Mouse (Mus musculus) hindbrain, embryonic 16.5 days (tissue): ENCODE results near the gene AU018091. TPM values are rescaled to one million over a fixed set of nuclear protein-coding genes. Genes with fewer than 3 reads are reported as not detected.

Experiments
- ATAC-seq: fragments of 200-750 bp; cut with Nextera tagmentation; 2 replicates; pipeline ENCODE4 v1.8.0; 2017; ENCODE audit warnings: moderate TSS enrichment, moderate library complexity
- H3K27ac ChIP-seq: fragments of 300-500 bp; sonication (generic); 2 replicates; pipeline ENCODE4 v1.5.1; 2014; ENCODE audit warnings: low read depth, mild to moderate bottlenecking, control low read depth, low read length, moderate library complexity
- H3K27me3 ChIP-seq: fragments of 300-500 bp; sonication (generic); replicated peaks from 2 replicates; pipeline ENCODE4 v1.6.1; 2014; ENCODE audit warnings: low read length; ENCODE audit not compliant: control insufficient read depth, insufficient read depth
- H3K36me3 ChIP-seq: fragments of 300-500 bp; sonication (generic); 2 replicates; pipeline ENCODE4 v1.6.1; 2014; ENCODE audit warnings: mild to moderate bottlenecking, low read length, moderate library complexity, mixed read lengths; ENCODE audit not compliant: control insufficient read depth, insufficient read depth
- H3K4me1 ChIP-seq: fragments of 300-500 bp; sonication (generic); 2 replicates; pipeline ENCODE4 v1.6.1; 2014; ENCODE audit warnings: low read depth, low read length; ENCODE audit not compliant: control insufficient read depth, insufficient read depth
- H3K4me2 ChIP-seq: fragments of 300-500 bp; sonication (generic); 2 replicates; pipeline ENCODE4 v1.6.1; 2014; ENCODE audit warnings: mild to moderate bottlenecking, low read length, control low read depth, moderate library complexity
- H3K4me3 ChIP-seq: fragments of 300-500 bp; sonication (generic); 2 replicates; pipeline ENCODE4 v1.5.1; 2014; ENCODE audit warnings: mild to moderate bottlenecking, low read length, control low read depth, moderate library complexity
- H3K9ac ChIP-seq: fragments of 300-500 bp; sonication (generic); 2 replicates; pipeline ENCODE4 v1.6.1; 2014; ENCODE audit warnings: low read depth, mild to moderate bottlenecking, control low read depth, low read length, moderate library complexity
- H3K9me3 ChIP-seq: fragments of 300-500 bp; sonication (generic); 2 replicates; pipeline ENCODE4 v1.6.1; 2014; ENCODE audit warnings: mild to moderate bottlenecking, low read length, moderate library complexity; ENCODE audit not compliant: control insufficient read depth
- WGBS: fragments of 180-500 bp; shearing (Covaris S2); extraction: QIAGEN DNeasy Blood & Tissue Kit; methylation state at CpG from one replicate; pipeline ENCODE4 v1.1.7; 2014; 5-methylcytosine and 5-hydroxymethylcytosine counted together
- polyA plus RNA-seq: library from polyadenylated mRNA; unstranded; fragments of >200 nt; fragmentation: Nextera tagmentation; extraction: Ambion mirVana; gene quantifications from 2 replicates; pipeline ENCODE4 v1.2.1, GENCODE M21; 2015

Gene AU018091
- polyA plus RNA-seq = not detected in 2 replicates

DNA sequence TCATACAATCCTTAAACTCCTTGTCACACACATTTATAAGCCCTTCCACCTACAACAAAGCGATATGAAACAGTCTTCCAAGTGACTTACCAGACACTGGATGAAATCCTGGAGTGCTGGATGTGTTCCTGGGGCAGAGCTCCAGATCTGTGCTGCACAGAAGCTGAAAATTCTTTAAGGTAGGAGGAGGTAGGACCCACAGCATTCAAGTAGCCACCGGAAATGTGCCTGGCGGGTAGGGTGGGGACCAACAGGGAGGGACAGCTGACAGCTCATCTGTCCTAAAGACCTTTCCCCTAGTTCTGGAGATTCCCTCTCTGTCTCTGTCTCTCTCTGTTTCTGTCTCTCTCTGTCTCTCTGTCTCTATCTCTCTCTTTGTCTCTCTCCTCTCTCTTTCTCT lies at the start of gene AU018091:
Gene AU018091 (minus strand): TSS at position 279 of the 400 bp plus-strand sequence.
- H3K9ac ChIP-seq = no peak within 1 kb of the TSS
- no peak within 1 kb of the TSS for H3K4me3 ChIP-seq
- no peak within 1 kb of the TSS for H3K27ac ChIP-seq
- 80% methylated on average over 3 of the region's 3 CpGs for WGBS
- H3K4me1 ChIP-seq = no peaks in the 10 kb centered on the region
- no peak within 1 kb of the TSS for H3K4me2 ChIP-seq
- H3K36me3 ChIP-seq = no peaks in the 10 kb centered on the region
- H3K9me3 ChIP-seq = no peaks in the 10 kb centered on the region; the same call in 1 of the 2 replicates
- no peak for ATAC-seq
- H3K27me3 ChIP-seq = no peaks in the 10 kb centered on the region

DNA sequence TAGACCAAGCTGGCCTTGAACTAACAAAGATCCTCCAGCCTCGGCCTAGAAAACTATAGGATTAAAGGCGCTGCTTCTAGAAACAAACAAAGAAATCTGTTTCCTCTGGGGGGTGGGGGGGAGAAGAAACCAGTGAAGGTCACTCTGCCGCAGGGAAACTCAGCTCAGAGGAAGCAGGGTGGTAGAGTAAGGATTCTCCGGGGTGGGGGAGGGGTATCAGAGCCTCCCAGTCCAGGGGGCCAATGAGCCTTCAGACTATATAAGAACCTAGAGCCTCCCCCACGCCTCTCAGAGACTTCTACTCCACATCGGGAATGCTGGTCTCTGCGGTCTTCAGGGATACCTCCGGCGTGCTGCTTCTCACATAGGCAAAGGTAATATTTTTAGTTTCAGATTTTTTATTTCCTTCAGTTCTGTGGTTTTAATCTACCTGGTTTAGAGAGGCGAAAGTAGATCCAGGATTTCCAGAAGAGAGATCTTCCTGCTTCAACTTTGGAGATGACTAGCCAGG lies 48.6 kb upstream of the AU018091 start:
- H3K4me3 ChIP-seq = no peak overlapping the region
- no peaks in the 10 kb centered on the region for H3K9me3 ChIP-seq
- no peak overlapping the region for H3K27ac ChIP-seq
- H3K4me2 ChIP-seq = no peak overlapping the region
- peaks cover 15% of the 10 kb centered on the region for H3K27me3 ChIP-seq
- no peaks in the 10 kb centered on the region for H3K36me3 ChIP-seq
- H3K9ac ChIP-seq = no peak overlapping the region
- no peaks in the 10 kb centered on the region for H3K4me1 ChIP-seq
- ATAC-seq = no peak
- 28% methylated on average over 10 of the region's 10 CpGs for WGBS

DNA sequence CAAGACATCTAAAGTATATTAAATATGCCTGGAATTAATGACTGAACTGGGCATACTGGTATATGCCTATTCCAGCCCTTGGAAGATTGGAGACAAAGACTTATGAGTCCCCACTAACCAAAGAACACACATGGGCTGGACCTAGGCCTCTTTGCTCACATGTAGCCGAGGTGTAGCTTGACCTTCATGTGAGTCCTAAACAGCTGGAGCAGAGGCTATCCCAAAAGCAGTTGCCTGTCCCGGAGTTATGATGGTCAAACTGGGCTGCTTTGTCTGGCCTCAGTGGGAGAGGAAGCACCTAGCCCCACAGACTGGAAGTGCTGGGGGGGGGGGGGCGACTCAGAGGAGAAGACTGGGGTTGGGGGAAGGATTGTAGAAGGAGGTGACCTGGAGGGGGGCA lies 47.3 kb upstream of the AU018091 start:
- WGBS = 77% methylated on average over 2 of the region's 3 CpGs
- ATAC-seq = no peak
- no peak overlapping the region for H3K4me2 ChIP-seq
- H3K27ac ChIP-seq = no peak overlapping the region
- H3K4me3 ChIP-seq = no peak overlapping the region
- H3K27me3 ChIP-seq = peaks cover 15% of the 10 kb centered on the region
- H3K9me3 ChIP-seq = no peaks in the 10 kb centered on the region
- H3K9ac ChIP-seq = no peak overlapping the region
- no peaks in the 10 kb centered on the region for H3K4me1 ChIP-seq
- H3K36me3 ChIP-seq = no peaks in the 10 kb centered on the region

DNA sequence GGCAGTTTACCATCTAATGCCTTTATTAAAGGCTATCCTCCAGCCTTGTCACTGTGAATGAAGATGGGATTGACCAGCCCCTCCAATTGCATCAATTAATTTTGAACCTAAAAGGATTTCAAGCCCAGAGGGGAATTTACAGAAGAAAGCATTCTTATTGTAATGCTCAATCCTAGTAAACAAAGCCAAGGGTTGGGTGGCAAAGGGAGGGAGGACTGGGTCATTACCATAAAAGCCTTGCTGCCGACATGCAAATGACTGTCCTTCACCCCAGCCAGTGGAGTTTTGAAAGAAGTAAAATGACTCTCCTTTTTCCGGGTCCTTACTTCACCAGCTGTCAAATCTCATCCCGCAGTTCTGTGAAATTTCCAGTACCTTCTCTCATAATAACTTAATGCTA lies 44.6 kb upstream of the AU018091 start:
- H3K27me3 ChIP-seq = peaks cover 3% of the 10 kb centered on the region; the same call in 1 of the 2 replicates
- H3K9me3 ChIP-seq = no peaks in the 10 kb centered on the region
- H3K4me2 ChIP-seq = no peak overlapping the region
- H3K4me1 ChIP-seq = no peaks in the 10 kb centered on the region
- no peak for ATAC-seq
- WGBS = 20% methylated on average over 3 of the region's 3 CpGs
- no peak overlapping the region for H3K27ac ChIP-seq
- no peaks in the 10 kb centered on the region for H3K36me3 ChIP-seq
- H3K4me3 ChIP-seq = no peak overlapping the region
- H3K9ac ChIP-seq = no peak overlapping the region

DNA sequence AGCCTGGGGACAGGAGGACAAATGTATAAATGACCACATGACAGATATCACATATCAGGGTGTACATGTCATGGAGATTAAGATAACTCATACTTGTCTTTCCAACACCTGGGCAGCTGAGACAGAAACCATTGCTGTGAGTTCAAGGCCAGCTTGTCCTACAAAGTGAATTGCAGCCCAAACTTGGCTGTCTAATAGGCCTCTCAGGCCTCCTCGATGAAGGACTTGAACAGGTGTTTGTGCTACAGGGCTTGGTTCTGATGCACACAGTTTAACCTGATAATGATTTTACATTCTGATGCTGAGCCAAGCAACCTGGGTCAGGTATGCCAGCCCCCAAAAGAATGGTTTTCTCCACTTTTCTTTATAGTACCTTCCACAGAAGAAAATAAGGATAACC lies 44.2 kb upstream of the AU018091 start:
- Histone ChIP-seq H3K36me3 (no peaks in the 10 kb centered on the region), H3K4me3 (no peak overlapping the region), H3K4me1 (no peaks in the 10 kb centered on the region), H3K9ac (no peak overlapping the region), H3K27ac (no peak overlapping the region), H3K27me3 (peaks cover 3% of the 10 kb centered on the region; the same call in 1 of the 2 replicates), H3K4me2 (no peak overlapping the region), H3K9me3 (no peaks in the 10 kb centered on the region)
- WGBS = 23% methylated on average over 1 of the region's 1 CpGs
- no peak for ATAC-seq

DNA sequence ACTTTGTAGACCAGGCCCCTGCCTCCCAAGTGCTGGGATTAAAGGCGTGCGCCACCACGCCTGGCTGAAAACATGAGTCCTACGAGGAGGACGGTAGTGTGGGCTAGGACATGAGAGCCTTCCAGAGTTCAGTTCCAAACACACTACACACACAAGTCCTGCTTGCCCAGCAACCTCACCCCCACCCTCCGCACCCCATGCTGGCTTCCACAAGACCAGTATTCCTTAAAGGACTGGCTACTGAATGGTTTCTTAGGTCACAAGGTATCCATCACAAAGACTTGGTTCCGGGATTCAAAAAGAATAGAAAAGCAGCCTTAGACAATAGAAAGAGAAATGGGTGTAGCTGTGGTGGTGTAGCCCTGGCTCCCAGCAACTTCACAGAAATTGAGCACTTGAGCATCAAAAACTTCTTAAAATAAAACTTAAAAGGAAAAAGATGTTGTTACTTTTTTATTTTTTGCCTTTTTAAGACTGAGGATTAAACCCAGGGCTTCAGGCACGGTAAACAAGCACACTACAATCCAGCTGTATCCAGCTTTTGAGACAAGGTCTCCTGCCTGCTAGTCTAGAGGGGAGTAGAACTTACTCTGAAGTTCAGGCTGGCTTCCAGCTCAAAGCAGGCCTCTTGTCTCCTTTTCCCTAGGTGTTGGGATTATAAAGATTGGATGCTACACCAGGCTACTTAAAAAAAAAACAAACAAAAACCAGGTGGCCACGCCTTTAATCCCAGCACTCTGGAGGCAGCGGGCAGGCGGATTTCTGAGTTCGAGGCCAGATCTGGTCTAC lies 43.2 kb upstream of the AU018091 start:
- no peaks in the 10 kb centered on the region for H3K27me3 ChIP-seq
- no peak overlapping the region for H3K4me2 ChIP-seq
- ATAC-seq = no peak
- 49% methylated on average over 12 of the region's 12 CpGs for WGBS
- H3K36me3 ChIP-seq = no peaks in the 10 kb centered on the region
- H3K27ac ChIP-seq = no peak overlapping the region
- H3K9me3 ChIP-seq = no peaks in the 10 kb centered on the region
- no peak overlapping the region for H3K9ac ChIP-seq
- no peaks in the 10 kb centered on the region for H3K4me1 ChIP-seq
- H3K4me3 ChIP-seq = no peak overlapping the region

DNA sequence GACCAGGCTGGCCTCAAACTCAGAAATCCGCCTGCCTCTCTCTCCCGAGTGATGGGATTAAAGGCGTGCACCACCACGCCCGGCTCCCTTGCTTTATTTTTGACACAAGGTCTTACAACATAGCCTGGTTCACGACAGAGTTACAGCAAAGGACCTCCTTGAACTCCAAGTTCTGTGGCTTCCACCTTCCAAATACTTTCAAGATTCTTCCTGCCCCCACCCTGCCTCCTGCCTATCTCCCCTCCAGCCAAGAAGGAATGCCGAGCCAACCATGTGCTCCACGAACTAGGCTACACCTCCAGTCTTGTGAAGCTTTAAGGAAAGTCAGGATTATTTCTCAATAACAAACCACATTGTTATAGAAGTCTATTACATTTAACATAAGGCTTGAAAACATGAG lies 42.5 kb upstream of the AU018091 start:
- Histone ChIP-seq H3K9ac (no peak overlapping the region), H3K9me3 (no peaks in the 10 kb centered on the region), H3K27me3 (no peaks in the 10 kb centered on the region), H3K27ac (no peak overlapping the region), H3K4me3 (no peak overlapping the region), H3K4me2 (no peak overlapping the region), H3K36me3 (no peaks in the 10 kb centered on the region), H3K4me1 (no peaks in the 10 kb centered on the region)
- 82% methylated on average over 8 of the region's 8 CpGs for WGBS
- ATAC-seq = no peak

DNA sequence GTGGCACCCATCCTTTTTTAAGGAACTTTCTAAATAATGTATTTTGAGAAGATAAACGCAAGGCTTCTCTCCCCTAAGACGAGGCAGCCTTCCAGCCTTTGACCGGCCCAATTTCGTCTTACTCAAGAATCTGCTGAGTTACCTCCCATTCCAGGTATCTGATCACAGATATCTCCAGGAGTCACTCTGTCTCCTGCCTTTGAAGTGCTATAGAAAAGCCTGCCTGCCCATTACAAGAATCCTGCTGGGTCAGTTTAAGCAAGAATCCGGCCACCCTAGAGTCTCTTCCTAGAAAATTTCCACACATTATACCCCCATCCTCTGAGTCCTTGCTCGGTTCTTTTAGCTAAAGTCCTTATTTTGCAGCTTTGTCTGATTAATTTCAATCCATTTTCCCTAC lies 41.6 kb upstream of the AU018091 start:
- Histone ChIP-seq H3K4me1 (no peaks in the 10 kb centered on the region), H3K9ac (no peak overlapping the region), H3K4me3 (no peak overlapping the region), H3K36me3 (no peaks in the 10 kb centered on the region), H3K27ac (no peak overlapping the region), H3K27me3 (no peaks in the 10 kb centered on the region), H3K4me2 (no peak overlapping the region), H3K9me3 (no peaks in the 10 kb centered on the region)
- no peak for ATAC-seq
- 44% methylated on average over 6 of the region's 6 CpGs for WGBS

DNA sequence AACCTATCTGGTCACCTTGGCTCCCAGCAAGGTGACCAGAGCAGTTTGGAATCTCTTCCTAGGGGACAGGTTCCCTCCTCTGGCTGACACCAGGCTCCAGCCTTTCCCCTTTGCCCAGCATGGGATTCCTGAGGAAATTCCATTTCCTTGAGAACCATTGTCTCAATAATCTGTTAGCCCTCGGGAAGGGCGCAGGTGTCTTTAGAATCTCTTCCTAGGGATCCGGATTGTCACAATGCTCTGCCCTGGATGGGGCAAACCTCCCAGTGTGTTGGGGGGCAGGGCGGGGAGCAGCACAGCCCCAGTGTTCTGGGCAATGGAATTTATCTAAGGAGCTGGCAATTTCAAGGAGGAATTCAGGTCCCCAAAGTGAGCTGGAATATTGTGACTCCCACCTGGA lies 37.5 kb upstream of the AU018091 start:
- ATAC-seq = no peak
- Histone ChIP-seq H3K36me3 (no peaks in the 10 kb centered on the region), H3K9me3 (no peaks in the 10 kb centered on the region), H3K9ac (no peak overlapping the region), H3K27ac (no peak overlapping the region), H3K4me2 (no peak overlapping the region), H3K4me1 (no peaks in the 10 kb centered on the region), H3K4me3 (no peak overlapping the region), H3K27me3 (no peaks in the 10 kb centered on the region)
- 6% methylated on average over 4 of the region's 4 CpGs for WGBS
